25 mouse cellular contexts compared by ENCODE assay signal in the genomic region with DNA sequence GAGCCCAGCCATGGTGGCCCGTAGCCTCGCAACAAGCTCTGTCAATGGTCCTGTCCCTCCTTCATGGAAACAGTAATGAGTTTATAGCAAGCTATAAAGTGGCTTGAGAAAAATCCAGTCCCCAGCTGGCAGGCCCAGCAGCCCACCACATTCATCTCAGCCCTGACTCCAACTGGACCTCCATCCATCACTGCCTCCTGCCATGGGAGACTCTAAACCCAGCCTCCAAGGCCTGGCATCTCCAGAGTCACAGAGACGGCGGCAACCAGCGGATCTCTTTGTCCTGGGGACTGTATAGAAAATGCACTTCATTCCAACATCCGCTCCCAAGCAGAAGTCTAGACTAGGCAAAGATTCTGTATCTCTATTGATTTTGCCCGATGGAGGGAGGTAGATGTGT. TPM values are rescaled to one million over a fixed set of nuclear protein-coding genes. Genes with fewer than 3 reads are reported as not detected.
"Had no signal": no experiment of that assay in that cellular context is flagged by ENCODE, and none has a peak within 500 bp of the region (broad histone marks: within the 10 kb centered on the region; RNA-seq: fewer than 3 reads in every experiment).

No protein-coding gene starts in this region.

- H3K4me1 ChIP-seq: limb, embryonic 10.5 days; limb, embryonic 13.5 days; liver, embryonic 13.5 days had no signal

- DNase-seq: kidney, adult 2 months; kidney, postnatal 25 days; layer of hippocampus, adult 9-11 months; liver, embryonic 13.5 days; lung, adult 2 months; lung, postnatal 14 days; lung, postnatal 4 days; midbrain, embryonic 14.5 days; thymus, adult 18-20 months; thymus, postnatal 36 days had no signal

- H3K4me3 ChIP-seq: layer of hippocampus, adult 2 months; limb, embryonic 10.5 days; limb, embryonic 13.5 days; liver, embryonic 13.5 days had no signal

- H3K27me3 ChIP-seq: limb, embryonic 13.5 days; liver, embryonic 13.5 days had no signal

- H3K9me3 ChIP-seq: limb, embryonic 10.5 days; limb, embryonic 13.5 days; liver, embryonic 13.5 days had no signal

- H3K9ac ChIP-seq: limb, embryonic 13.5 days; liver, embryonic 13.5 days had no signal

- H3K36me3 ChIP-seq: limb, embryonic 10.5 days; limb, embryonic 13.5 days; liver, embryonic 13.5 days had no signal

- H3K27ac ChIP-seq: kidney, postnatal 0 days; layer of hippocampus, adult 2 months; limb, embryonic 10.5 days; limb, embryonic 13.5 days; liver, embryonic 13.5 days had no signal

- H3K4me2 ChIP-seq: limb, embryonic 13.5 days; liver, embryonic 13.5 days; midbrain, embryonic 11.5 days had no signal

RNA-seq across cellular contexts. Expression of a gene that starts 18.4 kb away (rescaled TPM):
- polyA plus RNA-seq: kidney, adult 2 months; kidney, embryonic 14.5 days; kidney, postnatal 0 days; large intestine, adult 2 months; limb, embryonic 10.5 days; limb, embryonic 13.5 days; liver, adult 2 months; liver, embryonic 13.5 days; liver, embryonic 16.5 days; lung, adult 2 months; lung, embryonic 16.5 days; small intestine, adult 2 months; spleen, adult 2 months; stomach, embryonic 16.5 days; testis, adult 2 months; urinary bladder, adult 2 months had no signal
